Mouse (Mus musculus) bone marrow, adult 2 months (tissue): ENCODE data around the gene Morc4. TPM values are rescaled to one million over a fixed set of nuclear protein-coding genes. Genes with fewer than 3 reads are reported as not detected.
A peak's percentile ranks its signal among the peaks of the same experiment; 100 is the strongest.

Experiments used
- H3K27ac ChIP-seq: fragments of 200-500 bp; 2 replicates; pipeline ENCODE4 v1.5.1; 2012; ENCODE audit warnings: low read depth, mild to moderate bottlenecking, control low read depth, inconsistent platforms, low read length; ENCODE audit not compliant: control insufficient read depth, poor library complexity, insufficient read depth
- H3K4me1 ChIP-seq: fragments of 200-500 bp; 2 replicates; pipeline ENCODE4 v1.6.1; 2011; ENCODE audit warnings: low read length; ENCODE audit not compliant: control insufficient read depth, insufficient read depth
- H3K4me3 ChIP-seq: fragments of 200-500 bp; replicated peaks from 2 replicates; pipeline ENCODE3; 2011; ENCODE audit warnings: mild to moderate bottlenecking, low read depth, low read length, control low read depth; ENCODE audit not compliant: control insufficient read depth
- CTCF ChIP-seq: fragments of 200-500 bp; IDR thresholded peaks from 2 replicates; pipeline ENCODE4 v1.5.1; 2011; ENCODE audit warnings: low read length, control low read depth; ENCODE audit not compliant: control insufficient read depth, insufficient read depth
- POLR2A ChIP-seq: fragments of 200-500 bp; IDR thresholded peaks from 2 replicates; pipeline ENCODE4 v1.6.1; 2011; ENCODE audit warnings: low read depth, mild to moderate bottlenecking, control low read depth, low read length, borderline replicate concordance; ENCODE audit not compliant: control insufficient read depth
- WGBS: fragments of 180-500 bp; shearing (Covaris S2); methylation state at CpG from one replicate; pipeline ENCODE4 v1.1.7; 2018; 5-methylcytosine and 5-hydroxymethylcytosine counted together
- polyA plus RNA-seq: library from polyadenylated mRNA; stranded (reverse); fragments of >200 nt; gene quantifications from 2 replicates; pipeline ENCODE4 v1.2.4, GENCODE M21; 2011; ENCODE audit warnings: low replicate concordance; ENCODE audit not compliant: missing spikeins, insufficient read depth, insufficient read length

Gene Morc4
- polyA plus RNA-seq, 1 experiment, result 2.8 TPM

- TF ChIP-seq POLR2A (no peak), CTCF (no peak)
- H3K27ac ChIP-seq, result no peak overlapping the region
- 73% methylated on average over 5 of the region's 5 CpGs for WGBS
Observed at GRCm38 (mm10) chrX:139779401-139779800, 92.1 kb downstream of the Morc4 start.

GRCm38 (mm10) chrX:139778886-139779285, 92.6 kb downstream of the Morc4 start:
- TF ChIP-seq CTCF (no peak), POLR2A (no peak)
- 82% methylated on average over 1 of the region's 1 CpGs for WGBS
- Histone ChIP-seq H3K4me1 (no peaks in the 10 kb centered on the region), H3K4me3 (no peak overlapping the region), H3K27ac (no peak overlapping the region)

More at GRCm38 (mm10) chrX:139779401-139779800, 92.1 kb downstream of the Morc4 start:
- Histone ChIP-seq H3K4me1 (no peaks in the 10 kb centered on the region), H3K4me3 (no peak overlapping the region)

GRCm38 (mm10) chrX:139777357-139777756, 94.1 kb downstream of the Morc4 start:
- Histone ChIP-seq H3K4me3 (no peak overlapping the region), H3K4me1 (no peaks in the 10 kb centered on the region), H3K27ac (no peak overlapping the region)
- WGBS, result 85% methylated on average over 4 of the region's 4 CpGs
- TF ChIP-seq POLR2A, result no peak
- TF ChIP-seq CTCF, result no peak

- WGBS, result 62% methylated on average over 7 of the region's 7 CpGs
Observed at GRCm38 (mm10) chrX:139775084-139775612, 96.3 kb downstream of the Morc4 start.

GRCm38 (mm10) chrX:139774309-139775083, 97.0 kb downstream of the Morc4 start:
- WGBS, result 23% methylated on average over 18 of the region's 18 CpGs
- Histone ChIP-seq H3K27ac (no peak overlapping the region), H3K4me1 (no peaks in the 10 kb centered on the region), H3K4me3 (no peak overlapping the region)
- TF ChIP-seq POLR2A (no peak), CTCF (peak; percentile 29; the same call in 1 of the 2 replicates)

More at GRCm38 (mm10) chrX:139775084-139775612, 96.3 kb downstream of the Morc4 start:
- H3K4me3 ChIP-seq, result no peak overlapping the region
- no peaks in the 10 kb centered on the region for H3K4me1 ChIP-seq
- TF ChIP-seq CTCF (no peak), POLR2A (no peak)
- H3K27ac ChIP-seq, result no peak overlapping the region

Other genes starting within 250 kb of the Morc4 start
- 0.50 and 0.88 TPM in 2 replicates for gene Tbc1d8b, start 186.7 kb downstream of the Morc4 start, polyA plus RNA-seq
- 1.6 TPM in 1 of 2 replicates, not detected in the other for gene Gm15013, start 157.2 kb downstream of the Morc4 start, polyA plus RNA-seq
- not detected in 2 replicates for gene Ripply1, start 89.3 kb downstream of the Morc4 start, polyA plus RNA-seq
- 1.3 TPM in 1 of 2 replicates, not detected in the other for gene Cldn2, start 70.8 kb downstream of the Morc4 start, polyA plus RNA-seq
- 2.9 and 5.0 TPM in 2 replicates for gene Rbm41, start 126.9 kb upstream of the Morc4 start, polyA plus RNA-seq
- gene Nup62cl, start 191.0 kb upstream of the Morc4 start, polyA plus RNA-seq, result 16.7 TPM in 1 of 2 replicates, not detected in the other
- not detected in 2 replicates for gene Pih1h3b, start 191.2 kb upstream of the Morc4 start, polyA plus RNA-seq